Mouse (Mus musculus) MN1 (cell line): Measurements from ENCODE around the gene A930004D18Rik.
"Not testable (repeated sequence)": the region's sequence is repeated elsewhere in the genome, so short reads cannot be mapped to it uniquely, and the experiment has no call there.

Experiments
- DNase-seq: peaks from one replicate; pipeline ENCODE4 v3.0.0-alpha.2; 2016; ENCODE audit warnings: low spot score

Gene A930004D18Rik

DNA sequence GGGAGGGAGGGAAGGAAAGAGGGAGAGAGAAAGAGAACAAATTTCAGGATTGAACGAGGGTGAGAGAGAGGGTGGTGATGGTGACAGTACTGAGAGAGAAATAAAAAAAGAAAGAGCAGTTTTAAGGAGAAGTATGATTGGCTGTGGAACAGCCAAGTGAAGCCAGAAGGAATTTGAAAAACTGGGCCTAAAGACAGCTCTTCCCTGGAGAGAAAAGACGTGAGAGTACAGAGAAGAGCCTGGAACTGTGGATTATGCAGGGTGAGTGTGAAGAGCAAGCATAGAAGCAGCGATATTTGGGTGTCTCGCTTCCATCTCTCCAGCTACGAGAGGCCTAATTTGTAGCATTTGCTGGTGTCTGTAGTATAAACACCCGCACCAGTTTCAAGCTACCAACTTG lies 26.3 kb downstream of the A930004D18Rik start:
- DNase-seq: no peak

DNA sequence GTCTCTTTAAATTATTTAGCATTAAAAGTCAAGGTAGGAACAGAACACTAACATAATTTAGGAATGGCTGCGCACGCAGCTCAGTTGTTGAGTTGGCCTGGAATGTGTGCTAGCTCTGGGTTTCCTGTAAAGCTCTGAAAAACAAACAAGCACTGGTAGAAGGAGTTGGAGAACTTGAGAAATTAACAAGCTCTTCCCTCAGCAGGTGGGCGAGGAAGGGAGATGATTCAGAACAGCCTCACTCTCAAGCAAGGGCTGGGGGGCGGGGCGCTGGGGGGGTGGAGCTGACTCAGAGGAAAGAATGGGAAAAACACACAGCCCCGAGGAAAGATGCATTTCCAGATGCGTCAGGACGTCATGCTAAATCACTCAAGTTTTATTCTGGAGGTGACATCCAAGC lies 32.4 kb downstream of the A930004D18Rik start:
- DNase-seq: no peak

DNA sequence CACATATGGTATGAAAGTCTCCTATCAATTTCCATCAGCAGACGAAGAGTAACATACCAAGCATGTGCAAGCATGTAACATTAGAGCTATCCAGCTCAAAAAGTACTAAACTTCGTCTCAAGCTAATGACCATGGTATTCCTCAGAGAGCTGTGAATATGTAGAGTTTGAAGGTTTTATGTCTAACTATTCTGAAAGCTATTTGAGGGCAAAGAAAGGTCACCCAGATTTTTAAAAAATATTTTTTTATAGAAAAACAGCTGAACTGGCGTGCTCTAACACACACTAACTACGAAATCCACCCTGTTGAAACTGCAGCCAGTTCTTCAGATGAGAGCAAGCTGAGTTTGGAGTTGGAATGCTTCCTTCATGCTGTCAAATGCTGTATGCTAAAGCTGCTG lies 33.3 kb downstream of the A930004D18Rik start:
- DNase-seq: no peak

DNA sequence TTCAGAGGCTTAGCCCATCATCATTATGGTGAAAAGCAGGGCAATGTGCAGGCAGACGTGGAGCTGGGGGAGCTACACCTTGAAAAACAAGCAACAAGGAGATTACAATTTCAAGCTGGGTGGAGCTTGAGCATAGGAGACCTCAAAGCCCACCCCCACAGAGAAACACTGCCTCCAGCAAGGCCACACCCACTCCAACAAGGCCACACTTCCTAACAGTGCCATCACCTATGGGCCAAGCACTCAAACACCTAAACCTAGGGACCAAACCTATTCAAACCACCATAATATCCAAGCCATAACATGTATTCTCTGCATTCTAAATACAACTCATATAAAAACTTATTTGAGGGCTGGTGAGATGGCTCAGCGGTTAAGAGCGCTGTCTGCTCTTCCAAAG lies 35.2 kb downstream of the A930004D18Rik start:
- no peak for DNase-seq

DNA sequence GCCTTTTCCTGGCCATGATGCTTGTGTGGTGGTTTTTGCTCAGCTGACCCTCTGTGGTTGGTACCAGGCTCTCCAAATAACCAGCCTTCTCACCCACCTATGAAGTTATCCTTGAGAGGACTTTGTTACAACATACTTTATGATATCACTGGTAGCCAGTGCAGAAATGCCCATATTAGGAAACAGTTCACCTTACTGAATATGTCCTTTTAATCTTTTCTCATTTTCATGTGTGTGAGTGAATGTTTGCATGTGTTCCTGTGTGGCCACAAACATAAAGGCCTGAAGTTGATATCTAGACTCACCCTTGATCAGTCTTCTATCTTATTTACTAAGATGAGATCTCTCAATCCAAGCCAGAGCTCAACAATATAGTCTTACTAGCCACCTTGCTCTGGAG lies 40.7 kb downstream of the A930004D18Rik start, which contains the start of gene H2al2a:
Gene H2al2a (minus strand): TSS at position 101 of the 400 bp plus-strand sequence.
- DNase-seq: no peak

GRCm38 (mm10) chr2:17989562-17989961 lies 48.0 kb downstream of the A930004D18Rik start:
- no peak for DNase-seq

DNA sequence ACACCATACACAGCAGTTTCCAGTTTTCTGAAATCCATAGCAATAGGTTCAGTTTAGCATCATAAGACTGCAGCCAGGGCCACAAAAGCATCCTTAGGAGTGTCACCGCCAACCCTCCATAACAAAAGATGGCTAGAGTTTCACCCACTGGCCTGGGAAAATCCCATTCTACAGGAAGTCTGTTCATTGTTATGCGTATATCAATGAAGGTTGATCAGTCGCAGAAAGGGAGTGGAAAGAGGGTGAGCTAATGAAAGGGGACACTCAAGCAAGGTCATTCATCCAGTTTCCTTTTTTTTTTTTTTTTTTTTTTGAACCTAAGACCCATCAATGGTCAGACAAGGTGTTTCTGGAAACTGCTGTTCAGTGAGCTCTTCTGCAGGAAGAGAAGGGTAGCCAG lies 48.4 kb downstream of the A930004D18Rik start:
- DNase-seq: no peak

- no peak for DNase-seq
Measured at GRCm38 (mm10) chr2:17986694-17987093, 50.8 kb downstream of the A930004D18Rik start.

DNA sequence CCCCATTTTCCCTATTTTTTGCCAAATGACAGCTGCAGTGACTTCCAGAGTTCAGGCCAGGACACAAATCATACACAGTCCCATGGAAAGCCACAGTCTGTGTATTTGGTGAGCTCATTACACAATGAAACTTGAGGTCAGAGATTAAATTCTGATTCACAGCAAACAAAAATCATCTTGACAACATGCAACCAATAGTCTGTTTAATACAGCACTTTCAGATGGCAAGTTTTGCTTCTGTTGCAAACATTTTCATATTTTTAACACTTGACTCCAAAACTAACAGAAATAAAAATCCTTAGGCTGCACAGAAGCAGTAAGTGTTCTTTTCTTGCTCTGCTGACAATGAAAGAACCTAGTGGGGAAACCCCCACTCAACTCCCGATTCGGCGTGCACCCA lies 52.8 kb downstream of the A930004D18Rik start:
- no peak for DNase-seq

DNA sequence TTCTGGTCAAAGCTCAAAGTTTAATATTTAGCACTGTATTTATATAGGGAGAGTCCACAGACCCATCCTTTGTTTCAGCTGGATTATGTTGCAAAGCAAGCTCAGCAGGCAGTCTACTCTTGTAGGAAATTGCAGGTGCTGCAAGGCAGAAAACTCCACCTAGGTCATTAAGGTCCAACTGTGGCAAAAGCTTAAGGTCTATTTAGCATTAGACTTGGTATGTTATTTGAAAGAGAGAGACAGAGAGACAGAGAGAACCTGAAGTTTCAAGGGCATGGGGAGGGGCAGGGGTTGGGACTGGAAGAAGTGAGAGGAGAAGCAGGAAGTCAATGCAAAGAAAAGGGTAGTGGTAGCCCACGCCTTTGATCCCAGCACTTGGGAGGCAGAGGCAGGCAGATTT lies 54.8 kb downstream of the A930004D18Rik start:
- no peak for DNase-seq

GRCm38 (mm10) chr2:17978706-17979105 lies 58.8 kb downstream of the A930004D18Rik start:
- DNase-seq: no peak

GRCm38 (mm10) chr2:17978251-17978650 lies 59.3 kb downstream of the A930004D18Rik start:
- DNase-seq: not testable (repeated sequence)

- not testable (repeated sequence) for DNase-seq
Measured at GRCm38 (mm10) chr2:17977645-17978044, 59.9 kb downstream of the A930004D18Rik start.

DNA sequence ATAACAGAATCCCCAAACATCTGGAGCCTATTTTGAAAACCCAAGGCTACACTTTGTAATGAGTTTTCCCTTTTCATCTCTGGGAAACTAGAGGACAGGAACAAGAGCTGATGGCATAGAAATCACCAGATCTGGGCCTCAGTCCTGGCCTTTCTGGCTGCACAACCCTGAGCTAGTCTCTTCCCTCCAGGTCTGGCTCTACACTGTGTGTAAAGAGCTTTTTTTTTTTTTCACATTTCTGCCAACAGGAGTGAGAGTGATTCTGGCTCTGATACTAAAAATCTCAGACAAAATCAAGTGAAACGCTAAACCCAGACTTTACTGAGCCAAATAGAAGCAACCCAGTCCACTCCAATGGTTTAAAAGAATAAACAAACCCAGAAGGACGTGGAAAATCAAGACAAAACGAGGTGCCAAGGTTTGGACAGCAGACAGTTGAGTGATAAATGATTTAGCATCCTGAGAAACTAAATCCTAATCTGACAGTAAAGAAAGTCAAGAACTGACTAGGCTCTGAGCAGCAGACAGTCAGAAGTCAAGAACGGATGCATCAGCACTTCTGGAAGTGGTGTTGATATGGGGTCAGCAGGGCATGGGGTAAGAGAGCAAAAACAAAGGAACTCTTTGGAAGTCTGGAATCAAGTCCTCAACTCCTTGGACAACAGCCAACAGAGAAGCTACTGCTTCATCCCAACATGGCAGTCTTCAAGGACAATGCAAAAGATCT lies 61.8 kb downstream of the A930004D18Rik start:
- DNase-seq: no peak
